In genomic region chr17:85728071-85728718, GRCm38 (mm10) we compare ENCODE assay signal across 12 mouse cellular contexts. TPM values are rescaled to one million over a fixed set of nuclear protein-coding genes. Genes with fewer than 3 reads are reported as not detected.
DNase-seq lines count a peak whose midpoint lies in the region; ATAC-seq lines count a peak whose summit lies in the region.
"Had no signal": no experiment of that assay in that cellular context is flagged by ENCODE, and none has a peak within 500 bp of the region (broad histone marks: within the 10 kb centered on the region; RNA-seq: fewer than 3 reads in every experiment).

No protein-coding gene starts in this region.

- H3K4me1 ChIP-seq in heart, embryonic 11.5 days (ENCODE audit: control insufficient read depth, insufficient read depth, low read length), result no peaks in the 10 kb centered on the region
- H3K4me1 ChIP-seq: liver, embryonic 15.5 days had no signal

- ATAC-seq in heart, embryonic 11.5 days (replicated peaks; ENCODE audit: insufficient number of reproducible peaks, low FRiP score, low TSS enrichment), result no peak

- H3K9ac ChIP-seq in heart, embryonic 11.5 days (ENCODE audit: low read depth, low read length), result no peak overlapping the region
- H3K9ac ChIP-seq: liver, embryonic 15.5 days had no signal

- H3K9me3 ChIP-seq in heart, embryonic 11.5 days (replicated peaks; ENCODE audit: control insufficient read depth, low read length), result no peaks in the 10 kb centered on the region
- H3K9me3 ChIP-seq: liver, embryonic 15.5 days had no signal

- DNase-seq in adrenal gland, postnatal 10 days, result peak; percentile 58
- DNase-seq in adrenal gland, adult 2 months, result no peak
- DNase-seq in heart, adult 8-10 months (ENCODE audit: low spot score), result peak; percentile 35
- DNase-seq in gastrocnemius, postnatal 14 days, result peak; percentile 43
- peak; percentile 54 to 58 for DNase-seq in layer of hippocampus, postnatal 10 days (ENCODE audit: low spot score in 2 of 2)
- DNase-seq in embryo, embryonic 9.5 days (ENCODE audit: extremely low spot score), result no peak
- DNase-seq in yolk sac, embryonic 10.5 days (ENCODE audit: low spot score), result no peak
- DNase-seq: embryo, embryonic 11 days; kidney, postnatal 25 days; lung, postnatal 4 days had no signal

- H3K4me3 ChIP-seq in heart, embryonic 11.5 days (ENCODE audit: low read depth, low read length), result no peak overlapping the region
- H3K4me3 ChIP-seq: liver, embryonic 15.5 days had no signal

- no peak overlapping the region for H3K27ac ChIP-seq in heart, embryonic 11.5 days (ENCODE audit: low read depth, low read length)
- H3K27ac ChIP-seq: liver, embryonic 15.5 days had no signal

- no peaks in the 10 kb centered on the region; the same call in 1 of the 2 replicates for H3K27me3 ChIP-seq in heart, embryonic 11.5 days (ENCODE audit: control insufficient read depth, insufficient read depth, low read length)
- H3K27me3 ChIP-seq: liver, embryonic 15.5 days had no signal

- H3K36me3 ChIP-seq in heart, embryonic 11.5 days (ENCODE audit: control insufficient read depth, insufficient read depth, low read length), result no peaks in the 10 kb centered on the region
- H3K36me3 ChIP-seq: liver, embryonic 15.5 days had no signal

- intact Hi-C loops in gastrocnemius, postnatal 14 days (cut with DNase I; ENCODE audit: low total_unique reads), result no loop called here

- 80% methylated on average over 5 of the region's 5 CpGs for WGBS in heart, embryonic 11.5 days (ENCODE audit: insufficient replicate concordance)

- H3K4me2 ChIP-seq in heart, embryonic 11.5 days, result no peak overlapping the region
- H3K4me2 ChIP-seq: liver, embryonic 15.5 days had no signal

RNA-seq across cellular contexts. Expression of gene Six2, which starts 40.1 kb away (rescaled TPM):
- total RNA-seq in adrenal gland, postnatal 10 days (2021), result under 1 TPM in 1 of 2 experiments, not detected in 1; 0.36 TPM
- total RNA-seq in adrenal gland, adult 2 months (2021), result not detected
- polyA plus RNA-seq in adrenal gland, adult 2 months (2012; rRNA removed), result 0.12 and 0.18 TPM in 2 replicates
- under 1 TPM; 0.23 to 0.38 (median 0.26) TPM for total RNA-seq in heart, adult 8-10 months (2022)
- polyA plus RNA-seq in heart, embryonic 11.5 days (2014; fragmentation: Nextera tagmentation; extraction: Ambion mirVana), result 1.5 and 2.1 TPM in 2 replicates
- total RNA-seq in gastrocnemius, postnatal 14 days (2021), result 10 to 100 TPM in 1 of 2 experiments, 1 to 10 TPM in 1; 6.2 to 12.2 TPM
- under 1 TPM; 0.25 to 0.42 TPM for total RNA-seq in layer of hippocampus, postnatal 10 days (2021)
- polyA plus RNA-seq: liver, embryonic 15.5 days had no signal

Comparison
In these comparisons a context has a peak if more than half of its experiments do, and no peak if none do; other contexts are left out.
1. DNase-seq: peak in adrenal gland, postnatal 10 days (single experiment), heart, adult 8-10 months (single experiment), gastrocnemius, postnatal 14 days (single experiment) and layer of hippocampus, postnatal 10 days (2 of 2); none in adrenal gland, adult 2 months (single experiment), embryo, embryonic 9.5 days (single experiment) and yolk sac, embryonic 10.5 days (single experiment).
2. RNA of gene Six2, which starts 40.1 kb away (total RNA-seq): 6.2 to 12.2 TPM in gastrocnemius, postnatal 14 days; 0.25 to 0.42 TPM in layer of hippocampus, postnatal 10 days, 0.36 TPM in adrenal gland, postnatal 10 days, 0.23 to 0.38 TPM in heart, adult 8-10 months and not detected in adrenal gland, adult 2 months; every median in the first group is over 4 times any median in the second.